Mouse (Mus musculus) embryonic facial prominence, embryonic 11.5 days (tissue): ENCODE data around the gene Rnf141. TPM values are rescaled to one million over a fixed set of nuclear protein-coding genes. Genes with fewer than 3 reads are reported as not detected.

Experiments
- ATAC-seq: fragments of 200-750 bp; cut with Nextera tagmentation; replicated peaks from 2 replicates; pipeline ENCODE4 v1.8.0; 2017; ENCODE audit warnings: low read depth; ENCODE audit not compliant: insufficient number of reproducible peaks, low FRiP score, low TSS enrichment
- DNase-seq: peaks from one replicate; pipeline ENCODE4 v3.0.0-alpha.2; 2015; ENCODE audit warnings: low spot score
- H3K27ac ChIP-seq: fragments of 300-500 bp; sonication (generic); replicated peaks from 2 replicates; pipeline ENCODE4 v1.5.1; 2014; ENCODE audit warnings: mild to moderate bottlenecking, low read depth, low read length, control low read depth
- H3K27me3 ChIP-seq: fragments of 300-500 bp; sonication (generic); 2 replicates; pipeline ENCODE4 v1.6.1; 2014; ENCODE audit warnings: mild to moderate bottlenecking, low read length, moderate library complexity, mixed read lengths; ENCODE audit not compliant: control insufficient read depth, insufficient read depth
- H3K36me3 ChIP-seq: fragments of 300-500 bp; sonication (generic); replicated peaks from 2 replicates; pipeline ENCODE4 v1.6.1; 2014; ENCODE audit warnings: low read depth, mild to moderate bottlenecking, low read length, moderate library complexity, mixed read lengths; ENCODE audit not compliant: control insufficient read depth, insufficient read depth
- H3K4me1 ChIP-seq: fragments of 300-500 bp; sonication (generic); 2 replicates; pipeline ENCODE4 v1.6.1; 2014; ENCODE audit warnings: low read length, mixed read lengths; ENCODE audit not compliant: control insufficient read depth, insufficient read depth
- H3K4me2 ChIP-seq: fragments of 300-500 bp; sonication (generic); 2 replicates; pipeline ENCODE4 v1.6.1; 2014; ENCODE audit warnings: low read depth, mild to moderate bottlenecking, control low read depth, low read length, moderate library complexity
- H3K4me3 ChIP-seq: fragments of 300-500 bp; sonication (generic); 2 replicates; pipeline ENCODE4 v1.5.1; 2014; ENCODE audit warnings: low read depth, low read length, control low read depth
- H3K9ac ChIP-seq: fragments of 300-500 bp; sonication (generic); replicated peaks from 2 replicates; pipeline ENCODE4 v1.6.1; 2014; ENCODE audit warnings: mild to moderate bottlenecking, control low read depth, low read length
- H3K9me3 ChIP-seq: fragments of 300-500 bp; sonication (generic); replicated peaks from 2 replicates; pipeline ENCODE4 v1.6.1; 2016; ENCODE audit warnings: mild to moderate bottlenecking, low read length, inconsistent platforms, mixed read lengths; ENCODE audit not compliant: control insufficient read depth
- WGBS: fragments of 180-500 bp; shearing (Covaris S2); extraction: QIAGEN DNeasy Blood & Tissue Kit; methylation state at CpG from one replicate; pipeline ENCODE4 v1.1.7; 2014; 5-methylcytosine and 5-hydroxymethylcytosine counted together
- polyA plus RNA-seq: library from polyadenylated mRNA; unstranded; fragments of >200 nt; fragmentation: Nextera tagmentation; extraction: Ambion mirVana; gene quantifications from 2 replicates; pipeline ENCODE4 v1.2.1, GENCODE M21; 2014

Rnf141 gene
- polyA plus RNA-seq, 1 experiment from 2014 or later, result 20.6 TPM

DNA sequence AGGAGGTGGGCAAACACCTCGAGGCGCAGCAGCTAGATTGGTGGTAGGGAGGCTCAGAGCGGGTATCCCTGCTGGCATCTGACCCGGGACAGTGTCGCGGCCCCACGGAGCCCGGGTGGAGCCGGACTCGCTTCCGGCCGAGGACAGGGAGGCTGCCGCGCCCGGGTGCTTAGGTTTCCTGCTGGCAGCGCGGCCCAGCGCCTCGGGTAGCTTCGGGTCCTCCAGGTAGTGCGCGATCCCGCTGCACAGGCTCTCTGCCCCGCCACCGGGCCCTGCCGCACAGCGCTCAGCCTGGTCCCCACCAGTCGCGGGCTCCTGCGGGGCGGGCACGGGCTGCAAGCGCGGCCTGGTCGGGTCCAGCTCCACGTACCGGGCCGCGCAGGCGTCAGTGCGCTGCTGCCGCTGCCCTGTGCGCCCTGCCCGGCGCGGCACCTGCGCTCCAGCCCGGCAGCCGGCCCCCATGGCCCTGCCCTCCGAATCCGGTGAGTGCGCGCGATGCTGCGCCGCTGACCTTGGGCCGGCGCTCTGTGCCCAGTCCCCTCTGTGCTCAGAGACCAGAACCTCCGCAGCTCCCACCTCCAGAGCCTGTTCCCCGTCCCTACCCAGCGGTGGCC is 75.7 kb downstream of the Rnf141 start:
- ATAC-seq, result peak; percentile 65
- Histone ChIP-seq H3K4me1 (peaks cover 3% of the 10 kb centered on the region), H3K27ac (no peak overlapping the region), H3K4me3 (peak overlapping the region; percentile 54), H3K9ac (peak overlapping the region; percentile 72), H3K9me3 (no peaks in the 10 kb centered on the region), H3K4me2 (peak overlapping the region; percentile 98), H3K36me3 (no peaks in the 10 kb centered on the region), H3K27me3 (peaks cover 11% of the 10 kb centered on the region)
- under 1% methylated on average over 44 of the region's 61 CpGs for WGBS
- DNase-seq, result peak; percentile 33

DNA sequence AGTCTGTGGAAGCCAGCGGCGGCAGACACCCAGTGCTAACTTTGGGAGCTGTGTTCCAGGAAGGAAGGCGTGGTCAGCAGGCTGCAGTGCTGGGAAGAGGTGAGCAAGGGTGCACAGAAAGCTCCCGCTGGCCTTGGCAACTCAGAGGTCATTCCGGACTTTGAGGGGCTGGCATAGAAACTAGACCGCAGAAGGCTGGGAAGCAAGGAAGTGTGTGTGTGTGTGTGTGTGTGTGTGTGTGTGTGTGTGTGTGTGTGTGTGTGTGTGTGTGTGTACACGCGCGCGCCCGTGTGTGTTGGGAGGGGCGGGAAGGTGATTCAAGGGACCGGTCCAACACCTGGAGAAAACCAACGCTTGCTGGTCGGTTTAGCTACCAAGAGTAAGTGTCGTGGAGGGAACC is 76.3 kb downstream of the Rnf141 start, which contains the start of gene Ampd3:
Ampd3 (plus strand) TSS at position 206 of the 400 bp plus-strand sequence.
- peaks cover 11% of the 10 kb centered on the region for H3K27me3 ChIP-seq
- no peak within 1 kb of the TSS for H3K27ac ChIP-seq
- peak within 1 kb of the TSS; percentile 54 for H3K4me3 ChIP-seq
- H3K9me3 ChIP-seq, result no peaks in the 10 kb centered on the region
- no peak for DNase-seq
- peak within 1 kb of the TSS; percentile 72 for H3K9ac ChIP-seq
- H3K4me2 ChIP-seq, result peak within 1 kb of the TSS; percentile 98
- H3K36me3 ChIP-seq, result no peaks in the 10 kb centered on the region
- ATAC-seq, result no peak
- peaks cover 3% of the 10 kb centered on the region for H3K4me1 ChIP-seq
- 14% methylated on average over 15 of the region's 16 CpGs for WGBS

DNA sequence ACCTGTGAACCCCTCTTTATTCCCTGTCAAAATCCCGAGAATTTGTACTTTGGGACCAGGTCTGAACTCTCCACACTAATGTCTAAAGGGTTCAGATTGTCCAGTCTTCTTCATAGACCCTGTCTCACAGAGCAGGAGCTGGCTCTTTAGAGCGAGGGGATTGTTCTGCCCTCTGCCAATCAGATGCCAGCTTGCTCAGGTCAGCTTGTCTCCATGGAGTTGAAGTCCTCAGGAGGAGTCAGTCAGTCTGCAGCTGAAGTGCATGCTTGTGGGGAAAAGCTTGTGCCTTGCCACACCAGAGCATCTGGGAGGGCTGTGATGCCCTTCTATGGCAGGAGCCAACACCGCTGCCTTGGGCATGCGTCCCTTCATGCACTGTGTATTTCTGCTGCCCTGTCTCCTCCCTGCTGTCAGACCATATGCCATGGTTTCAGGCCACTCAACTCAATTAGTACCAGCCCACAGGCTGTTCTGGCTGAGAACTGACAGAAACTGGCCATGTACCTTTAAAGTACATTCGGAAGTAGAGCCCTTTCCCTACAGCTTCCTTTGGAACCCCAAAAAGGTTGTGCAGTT is 81.6 kb downstream of the Rnf141 start:
- Histone ChIP-seq H3K4me3 (no peak overlapping the region), H3K27me3 (no peaks in the 10 kb centered on the region), H3K36me3 (no peaks in the 10 kb centered on the region), H3K9me3 (no peaks in the 10 kb centered on the region), H3K4me2 (no peak overlapping the region), H3K9ac (no peak overlapping the region), H3K4me1 (no peaks in the 10 kb centered on the region), H3K27ac (no peak overlapping the region)
- no peak for ATAC-seq
- no peak for DNase-seq
- 82% methylated on average over 5 of the region's 5 CpGs for WGBS

DNA sequence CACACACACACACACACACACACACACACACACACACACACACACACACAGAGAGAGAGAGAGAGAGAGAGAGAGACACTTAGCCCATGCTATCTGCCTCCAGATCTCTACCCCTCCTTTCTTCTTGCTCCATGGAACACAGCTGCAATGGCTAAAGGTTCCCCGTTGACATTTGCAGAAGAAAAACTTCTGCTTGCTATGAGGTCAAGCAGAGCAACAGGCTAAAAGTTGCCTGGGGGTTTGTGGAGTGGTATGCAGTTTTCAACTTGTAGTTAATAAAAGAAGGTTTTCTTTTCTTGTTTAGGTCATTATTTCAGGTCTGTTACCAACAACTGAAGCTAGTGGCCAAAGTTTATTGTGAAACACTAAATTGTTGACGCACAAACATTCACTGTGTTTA is 87.8 kb downstream of the Rnf141 start:
- H3K4me3 ChIP-seq, result no peak overlapping the region
- no peak overlapping the region for H3K4me2 ChIP-seq
- ATAC-seq (no peak), DNase-seq (peak; percentile 23)
- no peaks in the 10 kb centered on the region for H3K36me3 ChIP-seq
- no peaks in the 10 kb centered on the region for H3K9me3 ChIP-seq
- WGBS, result 44% methylated on average over 2 of the region's 2 CpGs
- H3K9ac ChIP-seq, result no peak overlapping the region
- no peaks in the 10 kb centered on the region; the same call in 1 of the 2 replicates for H3K4me1 ChIP-seq
- H3K27ac ChIP-seq, result no peak overlapping the region
- no peaks in the 10 kb centered on the region for H3K27me3 ChIP-seq

DNA sequence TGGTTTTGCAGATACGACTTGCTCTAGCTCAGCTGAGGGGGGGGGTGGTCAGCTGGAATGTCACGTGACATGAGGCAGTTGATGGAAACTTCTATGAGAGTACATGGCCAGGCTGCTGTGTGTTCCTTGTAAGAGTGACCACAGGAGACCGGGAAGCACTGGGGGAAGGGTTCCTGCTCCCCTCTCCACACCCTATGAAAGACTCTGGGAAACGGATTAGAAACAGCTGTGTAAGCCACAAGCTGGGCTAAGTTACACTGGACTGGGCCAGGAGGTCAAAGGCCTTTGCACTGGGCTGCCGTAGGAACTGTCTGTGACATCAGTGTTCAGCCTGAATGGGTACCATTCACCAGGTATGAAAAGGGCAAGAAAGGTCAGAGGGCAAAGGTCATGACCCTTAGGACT is 90.3 kb downstream of the Rnf141 start:
- DNase-seq, result peak; percentile 59

DNA sequence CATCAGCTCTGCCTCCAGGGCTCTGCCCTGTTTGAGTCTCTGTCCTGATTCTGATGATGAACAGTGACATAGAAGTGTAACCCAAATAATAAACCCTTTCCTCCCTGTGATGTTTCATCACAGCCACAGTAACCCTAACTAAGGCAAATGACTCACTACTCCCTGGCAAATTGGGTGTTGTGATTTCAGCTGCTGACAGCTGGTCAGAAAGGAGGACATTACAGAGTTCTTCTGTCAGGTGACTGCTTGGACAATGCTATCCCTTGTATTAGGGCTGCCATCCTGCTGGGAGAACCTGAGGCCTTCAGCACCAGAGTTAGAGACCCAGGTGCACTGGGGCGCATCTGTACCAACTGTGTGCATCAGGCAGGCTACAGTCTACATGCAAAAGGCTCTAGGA is 90.9 kb downstream of the Rnf141 start:
- Histone ChIP-seq H3K27ac (no peak overlapping the region), H3K36me3 (no peaks in the 10 kb centered on the region), H3K9me3 (no peaks in the 10 kb centered on the region), H3K4me3 (no peak overlapping the region), H3K27me3 (no peaks in the 10 kb centered on the region), H3K4me1 (no peaks in the 10 kb centered on the region; the same call in 1 of the 2 replicates), H3K4me2 (no peak overlapping the region), H3K9ac (no peak overlapping the region)
- ATAC-seq (no peak), DNase-seq (no peak)
- WGBS, result 65% methylated on average over 1 of the region's 1 CpGs

More for the DNA sequence above, 90.3 kb downstream of the Rnf141 start:
- no peaks in the 10 kb centered on the region for H3K36me3 ChIP-seq
- no peaks in the 10 kb centered on the region for H3K9me3 ChIP-seq
- WGBS, result 11% methylated on average over 5 of the region's 5 CpGs
- no peak overlapping the region for H3K9ac ChIP-seq
- no peaks in the 10 kb centered on the region for H3K27me3 ChIP-seq
- 0 out of 2 replicates have a peak, but pooled peaks have one; percentile 74 for ATAC-seq
- H3K4me2 ChIP-seq, result no peak overlapping the region
- no peak overlapping the region for H3K27ac ChIP-seq
- H3K4me3 ChIP-seq, result no peak overlapping the region
- no peaks in the 10 kb centered on the region; the same call in 1 of the 2 replicates for H3K4me1 ChIP-seq

DNA sequence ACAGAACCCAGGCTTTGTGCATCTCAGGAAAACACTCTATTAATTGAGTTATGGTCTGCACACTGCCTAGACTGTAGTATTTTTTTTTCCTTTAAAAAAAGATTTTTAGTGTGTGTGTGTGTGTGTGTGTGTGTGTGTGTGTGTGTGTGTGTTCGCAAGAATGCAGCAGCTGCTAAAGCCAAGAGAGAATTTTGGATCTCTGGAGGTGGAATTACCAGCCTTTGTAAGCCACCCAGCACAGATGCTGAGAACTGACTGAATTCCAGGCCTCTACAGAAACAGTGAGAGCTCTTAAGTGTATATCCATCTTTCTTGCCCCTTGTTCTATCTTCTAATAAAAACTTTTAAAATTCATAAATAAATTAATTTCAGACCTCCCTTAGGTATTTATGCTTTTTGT is 92.6 kb downstream of the Rnf141 start:
- Histone ChIP-seq H3K9ac (no peak overlapping the region), H3K4me3 (no peak overlapping the region), H3K36me3 (no peaks in the 10 kb centered on the region), H3K4me1 (no peaks in the 10 kb centered on the region; the same call in 1 of the 2 replicates), H3K4me2 (no peak overlapping the region), H3K9me3 (no peaks in the 10 kb centered on the region), H3K27ac (no peak overlapping the region), H3K27me3 (no peaks in the 10 kb centered on the region)
- DNase-seq (no peak), ATAC-seq (no peak)
- 90% methylated on average over 1 of the region's 1 CpGs for WGBS

DNA sequence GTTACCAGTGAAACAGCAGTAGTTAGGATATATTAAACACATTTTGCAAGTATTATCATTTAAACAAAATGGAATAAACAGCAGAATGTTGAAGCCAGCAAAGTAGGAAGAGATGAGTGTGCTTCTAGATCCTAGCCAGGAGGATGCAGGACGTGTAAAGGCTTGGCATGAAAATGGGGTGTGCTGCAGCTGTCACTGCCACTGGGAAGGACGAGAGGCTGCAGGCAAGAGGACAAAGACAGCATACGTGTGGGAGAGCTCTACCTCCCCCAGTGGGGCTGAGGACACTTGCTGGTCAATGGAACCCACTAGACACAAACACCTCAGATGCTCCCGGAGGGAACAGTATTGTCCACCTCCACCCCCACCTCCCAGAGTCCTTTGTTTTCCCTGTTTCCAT is 93.4 kb downstream of the Rnf141 start:
- DNase-seq (no peak), ATAC-seq (no peak)
- Histone ChIP-seq H3K27ac (no peak overlapping the region), H3K4me2 (no peak overlapping the region), H3K9me3 (no peaks in the 10 kb centered on the region), H3K4me3 (no peak overlapping the region), H3K36me3 (no peaks in the 10 kb centered on the region), H3K4me1 (no peaks in the 10 kb centered on the region; the same call in 1 of the 2 replicates), H3K27me3 (no peaks in the 10 kb centered on the region), H3K9ac (no peak overlapping the region)
- WGBS, result 62% methylated on average over 4 of the region's 4 CpGs
